Mouse (Mus musculus) cerebellum, adult 9-11 months (tissue): ENCODE data around the gene Nalcn.
"Not testable (repeated sequence)": the region's sequence is repeated elsewhere in the genome, so short reads cannot be mapped to it uniquely, and the experiment has no call there.

Experiments used
- DNase-seq: peaks from one replicate; pipeline ENCODE4 v3.0.0; 2022

The Nalcn gene

GRCm38 (mm10) chr14:123626501-123627179 lies at the start of gene Nalcn:
Nalcn (minus strand) TSS chr14:123627144.
- peak; percentile 74 for DNase-seq

GRCm38 (mm10) chr14:123671076-123671475 lies 44.1 kb upstream of the Nalcn start:
- DNase-seq = not testable (repeated sequence)

GRCm38 (mm10) chr14:123664451-123664850 lies 37.5 kb upstream of the Nalcn start:
- DNase-seq = no peak

GRCm38 (mm10) chr14:123663206-123663605 lies 36.3 kb upstream of the Nalcn start:
- no peak for DNase-seq

- no peak for DNase-seq
Observed at GRCm38 (mm10) chr14:123662386-123662785, 35.4 kb upstream of the Nalcn start.

GRCm38 (mm10) chr14:123661091-123661491 lies 34.1 kb upstream of the Nalcn start:
- DNase-seq = peak; percentile 41

- peak; percentile 63 for DNase-seq
Observed at GRCm38 (mm10) chr14:123659921-123660385, 33.0 kb upstream of the Nalcn start, which contains the start of gene Itgbl1. Itgbl1 (plus strand) TSS chr14:123659971.

- DNase-seq = peak; percentile 25
Observed at GRCm38 (mm10) chr14:123627180-123627562, 227 bp upstream of the Nalcn start.

GRCm38 (mm10) chr14:123622969-123623368 lies 4.0 kb downstream of the Nalcn start:
- no peak for DNase-seq

- no peak for DNase-seq
Observed at GRCm38 (mm10) chr14:123595265-123595664, 31.7 kb downstream of the Nalcn start.

- DNase-seq = no peak
Observed at GRCm38 (mm10) chr14:123587412-123587811, 39.5 kb downstream of the Nalcn start.

GRCm38 (mm10) chr14:123582433-123582832 lies 44.5 kb downstream of the Nalcn start:
- DNase-seq = no peak

GRCm38 (mm10) chr14:123575356-123575755 lies 51.6 kb downstream of the Nalcn start:
- DNase-seq = no peak

GRCm38 (mm10) chr14:123574936-123575335 lies 52.0 kb downstream of the Nalcn start:
- no peak for DNase-seq

- no peak for DNase-seq
Observed at GRCm38 (mm10) chr14:123566599-123566998, 60.3 kb downstream of the Nalcn start.

GRCm38 (mm10) chr14:123555533-123555932 lies 71.4 kb downstream of the Nalcn start:
- DNase-seq = no peak

GRCm38 (mm10) chr14:123554936-123555335 lies 72.0 kb downstream of the Nalcn start:
- peak; percentile 14 for DNase-seq

- DNase-seq = no peak
Observed at GRCm38 (mm10) chr14:123542362-123542761, 84.6 kb downstream of the Nalcn start.

- DNase-seq = peak; percentile 39
Observed at GRCm38 (mm10) chr14:123535636-123536035, 91.3 kb downstream of the Nalcn start.

- no peak for DNase-seq
Observed at GRCm38 (mm10) chr14:123533000-123533399, 93.9 kb downstream of the Nalcn start.

- DNase-seq = no peak
Observed at GRCm38 (mm10) chr14:123531271-123531670, 95.7 kb downstream of the Nalcn start.

GRCm38 (mm10) chr14:123529143-123529542 lies 97.8 kb downstream of the Nalcn start:
- no peak for DNase-seq

- no peak for DNase-seq
Observed at GRCm38 (mm10) chr14:123513376-123514141, 113.4 kb downstream of the Nalcn start.

GRCm38 (mm10) chr14:123512923-123513322 lies 114.0 kb downstream of the Nalcn start:
- no peak for DNase-seq
